Mouse (Mus musculus): ENCODE data around the gene Olfm1. TPM values are rescaled to one million over a fixed set of nuclear protein-coding genes. Genes with fewer than 3 reads are reported as not detected.

The Olfm1 gene
- total RNA-seq, 2 experiments from 2014 or later, result 7.7 to 9.4 TPM

Other genes with a start within 250 kb of the Olfm1 start
- not detected for gene Fcnb, start 108.1 kb upstream of the Olfm1 start, total RNA-seq (2021)

All from heart, postnatal 10 days (tissue).